Mouse (Mus musculus) lung, embryonic 15.5 days (tissue): ENCODE measurements around the gene Azin2. TPM values are rescaled to one million over a fixed set of nuclear protein-coding genes. Genes with fewer than 3 reads are reported as not detected.

Experiments
- ATAC-seq: fragments of 200-750 bp; cut with Nextera tagmentation; 2 replicates; pipeline ENCODE4 v1.8.0; 2017; ENCODE audit warnings: moderate number of reproducible peaks, borderline replicate concordance; ENCODE audit not compliant: low FRiP score, low TSS enrichment; ENCODE audit errors: extremely low read depth
- H3K27ac ChIP-seq: fragments of 300-500 bp; sonication (generic); 2 replicates; pipeline ENCODE4 v1.5.1; 2015; ENCODE audit warnings: moderate library complexity, mild to moderate bottlenecking, inconsistent platforms
- H3K27me3 ChIP-seq: fragments of 300-500 bp; sonication (generic); 2 replicates; pipeline ENCODE4 v1.6.1; 2015; ENCODE audit warnings: inconsistent platforms
- H3K36me3 ChIP-seq: fragments of 300-500 bp; sonication (generic); 2 replicates; pipeline ENCODE4 v1.6.1; 2015; ENCODE audit warnings: inconsistent platforms
- H3K4me1 ChIP-seq: fragments of 300-500 bp; sonication (generic); 2 replicates; pipeline ENCODE4 v1.6.1; 2015; ENCODE audit warnings: inconsistent platforms
- H3K4me2 ChIP-seq: fragments of 300-500 bp; sonication (generic); 2 replicates; pipeline ENCODE4 v1.6.1; 2015; ENCODE audit warnings: inconsistent platforms, mild to moderate bottlenecking, moderate library complexity
- H3K4me3 ChIP-seq: fragments of 300-500 bp; sonication (generic); 2 replicates; pipeline ENCODE4 v1.5.1; 2015; ENCODE audit warnings: mild to moderate bottlenecking, inconsistent platforms
- H3K9ac ChIP-seq: fragments of 300-500 bp; sonication (generic); 2 replicates; pipeline ENCODE4 v1.6.1; 2015; ENCODE audit warnings: inconsistent platforms
- H3K9me3 ChIP-seq: fragments of 300-500 bp; sonication (generic); 2 replicates; pipeline ENCODE4 v1.6.1; 2016; ENCODE audit warnings: inconsistent platforms
- WGBS: fragments of 180-500 bp; shearing (Covaris S2); methylation state at CpG from one replicate; pipeline ENCODE4 v1.1.7; 2015; 5-methylcytosine and 5-hydroxymethylcytosine counted together
- polyA plus RNA-seq: library from polyadenylated mRNA; unstranded; fragments of >200 nt; fragmentation: Nextera tagmentation; extraction: Ambion mirVana; gene quantifications from 2 replicates; pipeline ENCODE4 v1.2.1, GENCODE M21; 2015

Gene Azin2
- polyA plus RNA-seq, 1 experiment from 2014 or later, result 22.5 TPM

- H3K27ac ChIP-seq, result peak overlapping the region; percentile 76
- peak; percentile 98 for ATAC-seq
- WGBS, result 0% methylated on average over 49 of the region's 49 CpGs
- no peaks in the 10 kb centered on the region for H3K36me3 ChIP-seq
- no peaks in the 10 kb centered on the region for H3K9me3 ChIP-seq
- H3K27me3 ChIP-seq, result no peaks in the 10 kb centered on the region
- H3K4me3 ChIP-seq, result peak overlapping the region; percentile 86
- peaks cover 45% of the 10 kb centered on the region for H3K4me1 ChIP-seq
- H3K4me2 ChIP-seq, result peak overlapping the region; percentile 82
- H3K9ac ChIP-seq, result peak overlapping the region; percentile 83
Observed at GRCm38 (mm10) chr4:128993025-128993662, 30.9 kb upstream of the Azin2 start.

- no peak overlapping the region for H3K9ac ChIP-seq
- H3K4me3 ChIP-seq, result no peak overlapping the region
- H3K9me3 ChIP-seq, result no peaks in the 10 kb centered on the region
- H3K4me1 ChIP-seq, result peaks cover 36% of the 10 kb centered on the region
- H3K27ac ChIP-seq, result no peak overlapping the region
- H3K4me2 ChIP-seq, result no peak overlapping the region
- H3K36me3 ChIP-seq, result no peaks in the 10 kb centered on the region
- no peak for ATAC-seq
- WGBS, result 88% methylated on average over 3 of the region's 3 CpGs
- no peaks in the 10 kb centered on the region for H3K27me3 ChIP-seq
Observed at GRCm38 (mm10) chr4:128992176-128992575, 29.9 kb upstream of the Azin2 start.

- Histone ChIP-seq H3K9ac (no peak within 1 kb of the TSS), H3K27ac (0 out of 2 replicates have a peak within 1 kb of the TSS, but pooled peaks have one; percentile 43), H3K4me3 (peak within 1 kb of the TSS; percentile 86; the same call in 1 of the 2 replicates), H3K4me2 (peak within 1 kb of the TSS; percentile 82), H3K36me3 (no peaks in the 10 kb centered on the region), H3K4me1 (peaks cover 30% of the 10 kb centered on the region), H3K27me3 (no peaks in the 10 kb centered on the region), H3K9me3 (no peaks in the 10 kb centered on the region)
- 93% methylated on average over 9 of the region's 9 CpGs for WGBS
- no peak for ATAC-seq
Observed at GRCm38 (mm10) chr4:128991500-128992008, 29.3 kb upstream of the Azin2 start, which contains the start of gene Ak2. Ak2 (plus strand) TSS chr4:128991958.

- ATAC-seq, result no peak
- H3K27ac ChIP-seq, result no peak overlapping the region
- WGBS, result 51% methylated on average over 11 of the region's 11 CpGs
- H3K27me3 ChIP-seq, result no peaks in the 10 kb centered on the region
- no peak overlapping the region for H3K9ac ChIP-seq
- H3K9me3 ChIP-seq, result no peaks in the 10 kb centered on the region
- H3K4me1 ChIP-seq, result peaks cover 17% of the 10 kb centered on the region
- H3K36me3 ChIP-seq, result no peaks in the 10 kb centered on the region
- no peak overlapping the region for H3K4me3 ChIP-seq
- no peak overlapping the region for H3K4me2 ChIP-seq
Observed at GRCm38 (mm10) chr4:128989678-128990077, 27.4 kb upstream of the Azin2 start.

- Histone ChIP-seq H3K4me3 (no peak overlapping the region), H3K27me3 (no peaks in the 10 kb centered on the region), H3K36me3 (no peaks in the 10 kb centered on the region), H3K9me3 (no peaks in the 10 kb centered on the region), H3K4me2 (no peak overlapping the region), H3K4me1 (peaks cover 9% of the 10 kb centered on the region), H3K27ac (no peak overlapping the region), H3K9ac (no peak overlapping the region)
- ATAC-seq, result no peak
- WGBS, result 67% methylated on average over 3 of the region's 3 CpGs
Observed at GRCm38 (mm10) chr4:128988911-128989310, 26.7 kb upstream of the Azin2 start.

GRCm38 (mm10) chr4:128984600-128984999 lies 22.4 kb upstream of the Azin2 start:
- Histone ChIP-seq H3K9me3 (no peaks in the 10 kb centered on the region), H3K4me1 (peaks cover 8% of the 10 kb centered on the region; the same call in 1 of the 2 replicates), H3K4me2 (no peak overlapping the region), H3K27me3 (no peaks in the 10 kb centered on the region), H3K36me3 (no peaks in the 10 kb centered on the region), H3K27ac (no peak overlapping the region), H3K9ac (no peak overlapping the region), H3K4me3 (no peak overlapping the region)
- ATAC-seq, result no peak
- 46% methylated on average over 3 of the region's 3 CpGs for WGBS

GRCm38 (mm10) chr4:128983656-128984055 lies 21.4 kb upstream of the Azin2 start:
- H3K4me2 ChIP-seq, result no peak overlapping the region
- no peak for ATAC-seq
- no peak overlapping the region for H3K27ac ChIP-seq
- H3K4me3 ChIP-seq, result no peak overlapping the region
- no peaks in the 10 kb centered on the region for H3K27me3 ChIP-seq
- H3K9me3 ChIP-seq, result no peaks in the 10 kb centered on the region
- H3K36me3 ChIP-seq, result no peaks in the 10 kb centered on the region
- no peak overlapping the region for H3K9ac ChIP-seq
- H3K4me1 ChIP-seq, result peaks cover 8% of the 10 kb centered on the region; the same call in 1 of the 2 replicates
- WGBS, result 48% methylated on average over 2 of the region's 2 CpGs

GRCm38 (mm10) chr4:128983151-128983550 lies 20.9 kb upstream of the Azin2 start:
- Histone ChIP-seq H3K27ac (no peak overlapping the region), H3K9me3 (no peaks in the 10 kb centered on the region), H3K36me3 (no peaks in the 10 kb centered on the region), H3K9ac (no peak overlapping the region), H3K4me2 (no peak overlapping the region), H3K4me3 (no peak overlapping the region), H3K27me3 (no peaks in the 10 kb centered on the region), H3K4me1 (peaks cover 8% of the 10 kb centered on the region; the same call in 1 of the 2 replicates)
- WGBS, result 40% methylated on average over 2 of the region's 2 CpGs
- no peak for ATAC-seq

- Histone ChIP-seq H3K4me1 (peaks cover 8% of the 10 kb centered on the region; the same call in 1 of the 2 replicates), H3K9me3 (no peaks in the 10 kb centered on the region), H3K4me3 (no peak overlapping the region), H3K36me3 (no peaks in the 10 kb centered on the region), H3K27me3 (no peaks in the 10 kb centered on the region), H3K27ac (no peak overlapping the region), H3K4me2 (no peak overlapping the region), H3K9ac (no peak overlapping the region)
- 63% methylated on average over 11 of the region's 11 CpGs for WGBS
- no peak for ATAC-seq
Observed at GRCm38 (mm10) chr4:128981833-128982180, 19.6 kb upstream of the Azin2 start.

GRCm38 (mm10) chr4:128980890-128981832 lies 18.9 kb upstream of the Azin2 start:
- no peak for ATAC-seq
- Histone ChIP-seq H3K9ac (no peak overlapping the region), H3K4me3 (no peak overlapping the region), H3K4me2 (no peak overlapping the region), H3K9me3 (no peaks in the 10 kb centered on the region), H3K4me1 (peaks cover 8% of the 10 kb centered on the region; the same call in 1 of the 2 replicates), H3K36me3 (no peaks in the 10 kb centered on the region), H3K27me3 (no peaks in the 10 kb centered on the region), H3K27ac (no peak overlapping the region)
- WGBS, result 68% methylated on average over 12 of the region's 12 CpGs

GRCm38 (mm10) chr4:128978634-128979033 lies 16.4 kb upstream of the Azin2 start:
- WGBS, result 33% methylated on average over 1 of the region's 1 CpGs
- no peaks in the 10 kb centered on the region for H3K36me3 ChIP-seq

GRCm38 (mm10) chr4:128977217-128977616 lies 15.0 kb upstream of the Azin2 start:
- WGBS, result 67% methylated on average over 3 of the region's 3 CpGs
- Histone ChIP-seq H3K4me1 (no peaks in the 10 kb centered on the region), H3K36me3 (no peaks in the 10 kb centered on the region), H3K27ac (no peak overlapping the region), H3K4me3 (no peak overlapping the region), H3K27me3 (no peaks in the 10 kb centered on the region), H3K9ac (no peak overlapping the region), H3K4me2 (no peak overlapping the region), H3K9me3 (no peaks in the 10 kb centered on the region)
- no peak for ATAC-seq

More at GRCm38 (mm10) chr4:128978634-128979033, 16.4 kb upstream of the Azin2 start:
- no peak overlapping the region for H3K27ac ChIP-seq
- no peak overlapping the region for H3K4me3 ChIP-seq
- H3K27me3 ChIP-seq, result no peaks in the 10 kb centered on the region
- H3K9me3 ChIP-seq, result no peaks in the 10 kb centered on the region
- no peak overlapping the region for H3K4me2 ChIP-seq
- H3K4me1 ChIP-seq, result peaks cover 6% of the 10 kb centered on the region; the same call in 1 of the 2 replicates
- no peak for ATAC-seq
- no peak overlapping the region for H3K9ac ChIP-seq
